Mouse (Mus musculus) layer of hippocampus, postnatal 36 days (tissue): ENCODE measurements around the gene 1700069L16Rik. TPM values are rescaled to one million over a fixed set of nuclear protein-coding genes. Genes with fewer than 3 reads are reported as not detected.

ENCODE experiments used
- DNase-seq, 2 experiments: peaks; one replicate each; pipeline ENCODE4 v3.0.0; 2022
- total RNA-seq, 2 experiments: library from RNA; stranded (reverse); gene quantifications; 2 replicates each; pipeline ENCODE4 v1.2.3; 2021

1700069L16Rik gene
- total RNA-seq, 2 experiments from 2014 or later, result not detected

- DNase-seq, result no peak
Measured at GRCm38 (mm10) chr5:113687514-113687913, 37.1 kb downstream of the 1700069L16Rik start.

- no peak for DNase-seq
Measured at GRCm38 (mm10) chr5:113685471-113685870, 39.1 kb downstream of the 1700069L16Rik start.

DNA sequence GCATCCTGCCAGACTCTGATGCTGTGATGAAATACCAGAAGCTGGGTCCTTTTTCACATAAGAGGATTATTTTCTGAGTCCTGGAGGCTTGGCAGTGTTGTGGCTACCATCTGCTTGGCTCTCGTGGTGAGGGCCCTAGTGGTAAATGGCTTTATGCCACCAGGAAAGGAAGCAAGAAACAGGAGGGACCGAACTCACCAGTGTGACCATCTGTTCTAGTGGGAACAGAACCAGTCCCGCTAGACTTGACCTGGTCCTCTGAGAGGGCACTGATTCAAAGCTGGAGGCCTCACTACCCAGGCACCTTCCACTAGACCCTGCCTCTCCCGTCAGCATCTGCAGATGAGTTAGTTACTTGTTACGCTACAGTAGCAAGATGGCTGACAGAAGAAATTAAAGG is 41.3 kb downstream of the 1700069L16Rik start:
- no peak for DNase-seq

DNA sequence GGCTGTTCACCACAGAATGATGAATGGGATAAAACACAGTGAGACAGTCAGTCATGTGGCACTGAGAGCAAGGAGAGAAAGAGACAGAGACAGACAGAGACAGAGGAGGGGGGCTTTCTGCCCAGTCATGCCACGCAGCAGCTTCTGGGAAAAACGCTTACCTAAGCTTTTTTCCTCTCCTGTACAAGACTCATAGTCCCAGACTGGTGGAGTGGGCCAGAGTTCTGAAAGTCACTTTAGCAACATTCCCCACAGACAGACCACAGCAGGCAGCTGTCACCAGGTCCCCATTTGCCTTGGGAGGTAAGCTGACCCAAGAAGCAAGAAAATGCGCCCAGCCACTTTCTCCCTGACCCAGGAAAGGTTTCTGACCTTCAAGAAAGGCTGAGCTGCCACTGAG is 42.1 kb downstream of the 1700069L16Rik start:
- no peak for DNase-seq

DNA sequence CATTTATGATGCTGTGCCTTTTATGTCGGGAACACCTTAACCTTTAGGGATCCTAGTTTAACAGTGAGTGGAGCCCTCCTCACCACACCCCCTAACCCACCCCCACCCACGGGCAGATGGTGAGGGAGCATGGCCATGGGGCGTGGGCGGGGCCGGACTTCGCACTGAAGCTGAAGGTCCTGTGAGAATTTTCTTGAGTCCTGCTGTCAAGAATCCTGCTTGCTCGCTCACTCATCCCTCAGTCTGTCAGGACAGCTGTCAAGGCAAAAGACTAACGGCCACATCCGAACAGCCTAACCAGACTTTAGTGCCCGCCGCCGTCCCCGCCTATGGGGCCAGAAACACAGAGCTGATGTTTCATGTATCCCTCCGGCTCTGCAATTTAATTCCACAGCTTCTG is 43.4 kb downstream of the 1700069L16Rik start:
- no peak for DNase-seq

- no peak for DNase-seq
Measured at GRCm38 (mm10) chr5:113679509-113679908, 45.1 kb downstream of the 1700069L16Rik start.

DNA sequence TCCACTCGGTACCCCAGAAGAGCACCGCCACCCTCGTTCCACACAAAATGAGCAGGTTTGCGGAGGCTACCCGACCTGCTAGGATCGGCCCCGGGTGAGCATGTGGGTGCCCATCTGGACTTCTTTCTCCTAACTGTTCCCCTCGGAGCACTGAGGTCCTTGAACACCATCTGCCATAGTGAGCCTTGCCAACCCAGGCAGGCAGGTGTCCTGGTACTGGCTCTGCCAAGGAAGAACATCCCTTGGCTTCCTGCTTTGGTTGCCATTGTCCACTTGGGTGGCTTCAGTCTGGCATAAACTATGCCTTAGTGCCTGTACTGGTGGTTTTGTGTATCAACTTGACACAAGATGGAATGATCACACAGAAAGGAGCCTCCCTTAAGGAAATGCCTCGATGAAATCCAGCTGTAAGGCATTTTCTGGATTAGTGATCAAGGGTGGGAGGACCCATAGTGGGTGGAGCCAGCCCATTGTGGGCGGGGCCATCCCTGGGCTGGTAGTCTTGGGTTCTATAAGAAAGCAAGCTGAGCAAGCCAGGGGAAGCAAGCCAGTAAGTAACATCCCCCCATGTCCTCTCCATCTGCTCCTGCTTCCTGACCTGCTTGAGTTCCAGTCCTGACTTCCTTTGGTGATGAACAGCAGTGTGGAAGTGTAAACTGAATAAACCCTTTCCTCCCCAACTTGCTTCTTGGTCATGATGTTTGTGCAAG is 45.7 kb downstream of the 1700069L16Rik start:
- no peak for DNase-seq

GRCm38 (mm10) chr5:113677541-113677940 is 47.0 kb downstream of the 1700069L16Rik start:
- DNase-seq, result no peak

- no peak for DNase-seq
Measured at GRCm38 (mm10) chr5:113674851-113675250, 49.7 kb downstream of the 1700069L16Rik start.

GRCm38 (mm10) chr5:113672456-113672855 is 52.1 kb downstream of the 1700069L16Rik start:
- no peak for DNase-seq

DNA sequence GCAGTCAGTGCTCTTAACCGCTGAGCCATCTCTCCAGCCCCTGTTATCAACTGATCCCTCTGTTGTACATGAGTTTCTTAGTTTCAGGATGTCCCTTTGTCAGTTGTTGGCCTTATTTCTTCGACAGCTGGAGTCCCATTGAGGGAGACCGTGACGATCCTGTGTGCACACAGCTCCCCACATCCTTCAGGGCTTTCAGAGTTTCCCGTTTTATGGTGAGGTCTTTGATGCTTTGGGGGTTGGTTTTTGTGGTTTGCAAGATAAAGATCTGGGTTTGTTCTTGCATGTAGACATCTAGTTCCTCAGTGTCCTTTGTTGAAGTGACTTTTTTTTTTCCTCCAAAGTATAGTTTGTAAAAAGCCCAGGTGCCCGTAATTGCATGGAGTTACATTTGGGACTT is 54.0 kb downstream of the 1700069L16Rik start:
- DNase-seq, result no peak

- DNase-seq, result no peak
Measured at GRCm38 (mm10) chr5:113670110-113670509, 54.5 kb downstream of the 1700069L16Rik start.

DNA sequence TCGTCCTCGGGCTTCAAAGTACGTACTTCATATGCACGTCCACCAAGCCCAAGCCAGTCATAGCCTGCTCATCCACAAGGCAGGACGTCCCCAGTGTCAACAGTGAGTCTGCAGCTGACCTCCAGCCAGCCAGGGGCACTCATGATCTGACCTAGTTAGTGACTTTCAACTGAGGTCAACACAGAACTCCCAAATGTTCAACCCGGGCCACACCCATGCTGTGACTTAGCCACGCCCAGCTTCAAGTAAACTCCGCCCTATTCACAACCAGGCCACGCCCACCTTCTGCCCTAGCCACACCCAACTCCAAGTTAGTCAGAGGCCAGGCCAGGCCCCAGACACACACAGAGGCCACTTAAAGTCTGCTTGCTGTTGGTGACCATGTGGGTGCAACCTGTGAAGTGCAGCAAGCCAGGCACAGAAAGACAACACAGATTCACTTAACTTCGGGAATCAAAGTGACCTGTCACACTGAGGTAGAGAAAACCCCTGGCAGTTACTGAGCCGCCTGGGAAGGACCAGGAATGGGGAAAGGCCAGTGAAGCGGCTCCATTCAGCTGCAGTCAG is 59.9 kb downstream of the 1700069L16Rik start:
- no peak for DNase-seq

DNA sequence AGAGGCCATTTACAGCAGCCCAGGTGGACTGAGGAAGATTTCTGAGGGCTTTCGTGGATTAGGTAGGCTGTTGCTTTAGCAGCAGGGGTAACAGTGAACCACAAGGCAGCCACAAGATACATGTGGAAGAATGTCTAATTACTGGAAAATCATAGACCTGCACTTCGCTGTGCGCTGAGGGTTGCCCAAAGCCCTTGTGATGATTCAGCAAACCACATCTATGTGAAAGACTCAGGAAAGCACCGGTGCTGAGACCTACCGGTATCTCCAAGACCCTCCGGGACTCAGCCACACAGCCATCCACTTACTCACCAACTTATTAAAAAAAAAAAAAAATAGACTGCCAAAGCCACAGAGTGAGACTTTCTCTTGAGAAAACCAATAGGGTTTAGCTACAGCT is 60.4 kb downstream of the 1700069L16Rik start:
- no peak for DNase-seq

DNA sequence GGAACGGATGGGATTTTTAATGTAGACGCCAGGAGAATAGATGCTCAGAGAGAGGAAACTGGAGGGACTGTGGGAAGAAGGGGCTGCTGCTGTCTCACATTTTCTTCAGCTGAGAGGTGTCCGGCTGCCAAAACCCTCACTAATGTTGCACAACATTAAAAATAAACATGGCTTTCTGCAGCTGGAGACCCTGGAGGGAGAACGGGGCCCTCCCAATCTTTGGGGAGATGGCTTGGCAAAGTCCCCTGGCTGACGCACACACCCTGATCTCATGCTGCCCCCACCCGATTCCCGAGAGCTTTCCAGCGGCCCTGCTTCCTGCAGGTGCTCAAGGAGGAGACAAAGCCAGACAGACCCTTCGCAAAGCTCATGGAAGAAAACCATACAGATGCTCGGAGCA is 63.7 kb downstream of the 1700069L16Rik start:
- no peak for DNase-seq

DNA sequence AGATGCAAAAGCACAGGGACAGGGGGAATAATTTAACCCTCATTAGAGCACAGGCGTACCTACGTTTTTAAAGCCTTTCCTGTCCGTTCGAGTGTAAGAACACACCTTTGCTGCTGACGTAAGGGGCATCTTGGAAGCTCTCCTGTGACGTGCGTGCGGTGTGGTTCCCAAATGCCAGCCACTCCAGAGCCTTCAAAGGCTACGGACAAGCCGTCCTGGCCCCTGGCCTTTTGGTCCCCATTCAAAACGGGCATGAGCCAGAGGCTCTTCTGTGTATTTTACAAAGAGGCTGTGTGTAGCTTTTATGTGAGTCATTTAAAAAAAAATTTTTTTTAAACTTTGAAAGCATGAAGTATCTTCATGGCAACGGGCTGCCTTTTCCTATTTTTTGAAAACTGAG is 69.8 kb downstream of the 1700069L16Rik start:
- no peak for DNase-seq

DNA sequence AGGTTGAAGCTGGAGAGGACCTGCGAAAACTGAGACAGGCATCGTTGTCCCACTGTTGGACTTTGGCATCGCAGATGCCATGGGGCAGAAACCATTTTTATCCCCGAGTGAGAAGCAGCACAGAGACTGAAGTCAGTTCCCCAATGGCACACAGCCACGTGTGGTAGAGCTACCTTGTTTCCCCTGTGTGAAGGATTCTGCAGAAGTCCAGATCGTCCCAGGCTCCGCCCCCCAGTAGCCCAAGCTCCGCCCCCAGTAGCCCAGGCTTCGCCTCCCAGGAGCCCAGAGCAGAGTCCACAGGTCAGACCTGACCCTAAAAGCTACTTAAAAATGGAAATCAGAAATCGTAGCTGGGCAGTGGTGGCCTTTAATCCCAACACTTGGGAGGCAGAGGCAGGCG is 70.4 kb downstream of the 1700069L16Rik start:
- no peak for DNase-seq

DNA sequence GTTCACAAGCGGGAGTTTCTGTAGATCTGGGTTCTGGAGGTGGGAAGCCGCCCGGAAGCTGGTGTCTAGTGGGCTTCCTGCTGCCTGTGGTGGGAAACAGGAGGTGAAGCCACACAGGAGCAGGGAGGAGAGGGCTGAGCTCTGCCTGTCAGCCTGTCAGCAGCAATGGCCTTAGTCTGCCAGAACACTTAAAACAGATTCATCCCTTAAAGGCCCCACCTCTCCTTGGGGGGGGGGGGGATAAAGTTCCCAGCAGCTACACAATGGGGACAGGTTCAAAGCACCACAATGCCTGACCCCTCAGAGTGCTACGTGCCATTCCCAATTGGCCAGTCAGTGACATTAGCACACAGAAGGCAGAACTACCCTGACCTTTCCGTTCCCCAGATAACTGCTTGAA is 72.4 kb downstream of the 1700069L16Rik start:
- no peak for DNase-seq

DNA sequence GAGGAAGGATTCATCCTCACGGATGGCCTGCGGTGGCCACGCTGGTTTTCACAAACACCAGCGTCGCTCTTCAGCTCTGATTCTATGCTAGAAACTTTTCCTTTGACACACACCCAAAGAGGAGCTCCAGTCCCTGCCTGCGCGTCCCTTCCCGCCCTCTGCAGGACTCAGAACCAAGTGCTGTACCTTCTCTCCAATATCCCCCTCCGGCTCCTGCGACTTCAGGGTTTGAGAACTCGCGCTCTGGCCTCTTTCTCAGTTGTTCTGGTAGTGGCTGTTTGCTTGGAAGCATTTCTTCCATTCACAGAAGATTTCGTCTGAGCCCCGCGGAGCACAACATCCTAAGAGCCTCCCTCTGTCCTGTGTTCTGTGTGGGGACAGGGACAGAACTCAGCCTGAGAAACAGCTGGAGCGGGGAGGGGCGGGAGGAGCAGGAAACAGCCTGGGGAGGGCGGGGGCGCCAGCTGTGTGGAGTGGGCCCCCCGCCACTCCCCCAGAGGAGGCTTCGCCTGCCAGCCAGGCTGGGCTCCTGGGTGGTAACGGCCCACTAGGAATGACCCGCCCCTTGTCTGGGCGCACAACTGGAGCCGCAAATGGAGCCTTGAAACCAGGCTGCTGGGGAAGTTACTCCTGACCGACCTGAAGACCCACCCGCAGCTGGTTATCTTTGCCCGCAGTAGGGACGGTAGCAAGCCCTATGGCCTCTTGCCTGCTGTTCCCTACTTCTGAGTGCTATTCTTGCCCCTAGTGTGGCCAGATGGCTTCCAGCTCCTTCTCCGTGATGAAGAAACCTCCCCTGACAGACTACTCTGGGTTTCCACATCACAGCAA is 74.3 kb downstream of the 1700069L16Rik start, which contains the start of gene Cmklr1:
Gene Cmklr1, minus strand, starts transcription at position 392 of the 831 bp plus-strand sequence.
- DNase-seq, result no peak

DNA sequence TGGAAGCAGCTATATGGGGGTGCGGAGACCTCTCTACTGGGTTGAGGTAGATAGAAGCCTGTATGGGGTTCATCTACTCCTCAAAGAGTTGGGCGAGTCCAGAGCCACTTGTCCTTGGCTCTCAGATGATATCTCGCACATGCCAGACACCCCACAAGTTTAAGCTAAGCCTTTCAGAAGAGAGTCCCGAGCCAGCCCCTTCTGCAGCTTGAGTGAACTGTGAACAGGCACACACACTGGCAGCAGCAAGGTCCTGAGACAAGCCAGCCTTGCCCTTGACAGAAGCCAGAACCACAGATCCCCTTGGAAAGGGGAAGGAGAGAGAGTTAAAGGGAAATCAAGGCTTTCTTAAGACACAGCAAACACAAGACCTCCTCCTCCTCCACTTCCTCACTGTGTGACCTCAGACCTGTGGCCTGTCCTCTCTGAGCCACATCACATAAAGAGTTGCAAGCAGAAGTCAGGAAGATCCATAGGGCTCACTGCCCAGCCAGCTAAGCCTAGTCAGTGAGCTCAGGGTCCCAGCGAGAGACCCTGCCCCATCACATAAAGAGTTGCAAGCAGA is 75.8 kb downstream of the 1700069L16Rik start:
- DNase-seq, result no peak

DNA sequence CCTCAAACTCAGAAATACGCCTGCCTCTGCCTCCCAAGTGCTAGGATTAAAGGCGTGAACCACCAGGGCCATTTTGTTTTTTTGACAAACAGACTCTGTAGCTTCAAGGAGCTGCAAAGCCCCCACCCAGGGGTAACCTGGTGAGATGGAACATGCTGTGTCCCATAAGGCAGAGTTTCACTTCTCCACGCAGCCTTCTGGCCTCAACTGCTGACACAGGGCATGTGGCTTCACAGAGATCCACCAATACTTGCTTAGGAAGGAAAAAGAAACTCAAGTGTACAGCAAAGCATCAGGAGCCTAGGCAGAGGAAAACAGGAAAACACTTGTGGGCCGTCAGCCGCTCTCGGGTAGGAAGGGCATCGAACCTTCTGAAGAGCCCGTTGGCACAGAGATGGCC is 77.4 kb downstream of the 1700069L16Rik start:
- DNase-seq, result no peak

- DNase-seq, result peak in 1 of 2 experiments; percentile 41
Measured at GRCm38 (mm10) chr5:113644520-113644919, 80.1 kb downstream of the 1700069L16Rik start.
